Mouse (Mus musculus): ENCODE measurements around the gene Hypk. TPM values are rescaled to one million over a fixed set of nuclear protein-coding genes. Genes with fewer than 3 reads are reported as not detected.
"Not testable (repeated sequence)": the region's sequence is repeated elsewhere in the genome, so short reads cannot be mapped to it uniquely, and the experiment has no call there.

The Hypk gene
- total RNA-seq, 4 experiments from 2014 or later, result 12.1 to 25.0 (median 17.5) TPM

GRCm38 (mm10) chr2:121448136-121448535 lies 5.0 kb upstream of the Hypk start:
- no peak for DNase-seq (ENCODE audit: low spot score in 2 of 2)

GRCm38 (mm10) chr2:121448739-121449535 lies 4.2 kb upstream of the Hypk start, which contains the start of gene Serf2:
Serf2 (plus strand) TSS chr2:121449195.
- peak; percentile 93 to 99 for DNase-seq (ENCODE audit: low spot score in 2 of 2)

GRCm38 (mm10) chr2:121449545-121450011 lies 3.5 kb upstream of the Hypk start:
- DNase-seq (ENCODE audit: low spot score in 2 of 2), result no peak

GRCm38 (mm10) chr2:121450093-121450492 lies 3.0 kb upstream of the Hypk start:
- no peak for DNase-seq (ENCODE audit: low spot score in 2 of 2)

- DNase-seq (ENCODE audit: low spot score in 2 of 2), result no peak
These were observed 729 bp upstream of the Hypk start for GRCm38 (mm10) chr2:121452361-121452760.

GRCm38 (mm10) chr2:121453917-121454316 lies 827 bp downstream of the Hypk start:
- DNase-seq (ENCODE audit: low spot score in 2 of 2), result no peak

GRCm38 (mm10) chr2:121455534-121455933 lies 2.4 kb downstream of the Hypk start:
- DNase-seq (ENCODE audit: low spot score in 2 of 2), result no peak

GRCm38 (mm10) chr2:121456692-121457642 lies 3.9 kb downstream of the Hypk start, which contains the start of gene Serinc4:
Serinc4 (minus strand) TSS chr2:121456781.
- DNase-seq (ENCODE audit: low spot score in 2 of 2), result peak; percentile 68 to 73

GRCm38 (mm10) chr2:121460071-121460470 lies 7.0 kb downstream of the Hypk start:
- DNase-seq (ENCODE audit: low spot score in 2 of 2), result no peak

GRCm38 (mm10) chr2:121468982-121469381 lies 15.9 kb downstream of the Hypk start:
- not testable (repeated sequence) for DNase-seq (ENCODE audit: low spot score in 2 of 2)

- not testable (repeated sequence) for DNase-seq (ENCODE audit: low spot score in 2 of 2)
These were observed 19.7 kb downstream of the Hypk start for GRCm38 (mm10) chr2:121472783-121473182.

- peak; percentile 57 to 82 for DNase-seq (ENCODE audit: low spot score in 2 of 2)
These were observed 20.4 kb downstream of the Hypk start, which contains the start of gene Mfap1b for GRCm38 (mm10) chr2:121473301-121474179. Mfap1b (minus strand) TSS chr2:121474067.

- DNase-seq (ENCODE audit: low spot score in 2 of 2), result no peak
These were observed 21.1 kb downstream of the Hypk start for GRCm38 (mm10) chr2:121474180-121474535.

- not testable (repeated sequence) for DNase-seq (ENCODE audit: low spot score in 2 of 2)
These were observed 22.2 kb downstream of the Hypk start for GRCm38 (mm10) chr2:121475306-121475705.

- no peak for DNase-seq (ENCODE audit: low spot score in 2 of 2)
These were observed 24.6 kb downstream of the Hypk start for GRCm38 (mm10) chr2:121477491-121478266.

- no peak for DNase-seq (ENCODE audit: low spot score in 2 of 2)
These were observed 27.4 kb downstream of the Hypk start for GRCm38 (mm10) chr2:121480498-121480897.

- not testable (repeated sequence) for DNase-seq (ENCODE audit: low spot score in 2 of 2)
These were observed 27.8 kb downstream of the Hypk start for GRCm38 (mm10) chr2:121480916-121481315.

GRCm38 (mm10) chr2:121483576-121483975 lies 30.5 kb downstream of the Hypk start:
- no peak for DNase-seq (ENCODE audit: low spot score in 2 of 2)

GRCm38 (mm10) chr2:121484403-121484802 lies 31.3 kb downstream of the Hypk start:
- DNase-seq (ENCODE audit: low spot score in 2 of 2), result not testable (repeated sequence)

GRCm38 (mm10) chr2:121501550-121501949 lies 48.5 kb downstream of the Hypk start:
- not testable (repeated sequence) for DNase-seq (ENCODE audit: low spot score in 2 of 2)
